Mouse (Mus musculus) cortical plate, adult 2 months (tissue): ENCODE results near the gene Utp6.

Experiments
- CTCF ChIP-seq: fragments of 200-500 bp; IDR thresholded peaks from 2 replicates; pipeline ENCODE4 v1.5.1; 2011; ENCODE audit warnings: mild to moderate bottlenecking, control low read depth, low read length; ENCODE audit not compliant: insufficient read depth; ENCODE audit errors: extremely low read depth
- POLR2A ChIP-seq: fragments of 200-500 bp; IDR thresholded peaks from 2 replicates; pipeline ENCODE4 v1.6.1; 2011; ENCODE audit warnings: mild to moderate bottlenecking, low read length, control low read depth; ENCODE audit not compliant: insufficient read depth; ENCODE audit errors: extremely low read depth

- no peak for TF ChIP-seq CTCF
- TF ChIP-seq POLR2A, result no peak
Observed at GRCm38 (mm10) chr11:79973626-79974476, 11.7 kb upstream of the Utp6 start.
